In genomic region chr1:182191816-182192545, GRCm38 (mm10) we compare ENCODE assay signal across 19 mouse cellular contexts. TPM values are rescaled to one million over a fixed set of nuclear protein-coding genes. Genes with fewer than 3 reads are reported as not detected.
DNase-seq lines count a peak whose midpoint lies in the region; ATAC-seq lines count a peak whose summit lies in the region.
"Had no signal": no experiment of that assay in that cellular context is flagged by ENCODE, and none has a peak within 500 bp of the region (broad histone marks: within the 10 kb centered on the region; RNA-seq: fewer than 3 reads in every experiment).

No protein-coding gene starts in this region.

- no peak overlapping the region for H3K9ac ChIP-seq in liver, embryonic 15.5 days
- H3K9ac ChIP-seq: embryonic facial prominence, embryonic 15.5 days; heart, embryonic 13.5 days; liver, embryonic 13.5 days; midbrain, embryonic 13.5 days had no signal

- H3K9me3 ChIP-seq in liver, embryonic 15.5 days (replicated peaks): no peaks in the 10 kb centered on the region
- H3K9me3 ChIP-seq: embryonic facial prominence, embryonic 15.5 days; liver, embryonic 13.5 days; midbrain, embryonic 13.5 days had no signal

- H3K27ac ChIP-seq in liver, embryonic 15.5 days (replicated peaks): no peak overlapping the region
- H3K27ac ChIP-seq: embryonic facial prominence, embryonic 15.5 days; heart, embryonic 13.5 days; liver, embryonic 13.5 days; midbrain, embryonic 13.5 days had no signal

- H3K4me3 ChIP-seq in liver, embryonic 15.5 days (replicated peaks): no peak overlapping the region
- H3K4me3 ChIP-seq: embryonic facial prominence, embryonic 15.5 days; heart, embryonic 13.5 days; liver, embryonic 13.5 days; midbrain, embryonic 13.5 days had no signal

- no peaks in the 10 kb centered on the region for H3K36me3 ChIP-seq in liver, embryonic 15.5 days (replicated peaks)
- H3K36me3 ChIP-seq: embryonic facial prominence, embryonic 15.5 days; heart, embryonic 13.5 days; liver, embryonic 13.5 days; midbrain, embryonic 13.5 days had no signal

- ATAC-seq in liver, embryonic 15.5 days (ENCODE audit: insufficient read depth): peak; percentile 34; the same call in 1 of the 2 replicates
- ATAC-seq: forebrain, embryonic 16.5 days; inflammation-experienced regulatory T-cells, adult 6 months; midbrain, embryonic 13.5 days had no signal

- peaks cover 5% of the 10 kb centered on the region; the same call in 1 of the 2 replicates for H3K4me1 ChIP-seq in liver, embryonic 15.5 days (replicated peaks)
- H3K4me1 ChIP-seq: embryonic facial prominence, embryonic 15.5 days; midbrain, embryonic 13.5 days had no signal

- peak; percentile 13 for DNase-seq in adrenal gland, postnatal 14 days
- no peak for DNase-seq in adrenal gland, adult 18-20 months (ENCODE audit: low spot score in 2 of 2)
- no peak for DNase-seq in liver
- DNase-seq in large intestine, adult 2 months (ENCODE audit: low read depth, low spot score): peak; percentile 64
- no peak for DNase-seq in cerebellum, postnatal 25 days
- no peak for DNase-seq in right cerebral cortex, postnatal 10 days (ENCODE audit: low spot score in 2 of 2)
- no peak for DNase-seq in layer of hippocampus, adult 9-11 months
- DNase-seq: cerebellum, adult 9-10 months; liver, embryonic 13.5 days; right cerebral cortex, postnatal 14 days had no signal

- WGBS in liver, embryonic 15.5 days (ENCODE audit: insufficient replicate concordance): 45% methylated on average over 10 of the region's 10 CpGs
- WGBS in large intestine, adult 2 months: 25% methylated on average over 10 of the region's 10 CpGs

- H3K4me2 ChIP-seq in liver, embryonic 15.5 days: no peak overlapping the region
- H3K4me2 ChIP-seq: embryonic facial prominence, embryonic 15.5 days; heart, embryonic 13.5 days; liver, embryonic 13.5 days; midbrain, embryonic 13.5 days had no signal

- H3K27me3 ChIP-seq in liver, embryonic 15.5 days: no peaks in the 10 kb centered on the region
- H3K27me3 ChIP-seq: embryonic facial prominence, embryonic 15.5 days; heart, embryonic 13.5 days; liver, embryonic 13.5 days; midbrain, embryonic 13.5 days had no signal

RNA-seq across cellular contexts. Expression of gene Vmn1r1, which starts 27.7 kb away (rescaled TPM):
- not detected in 2 replicates for total RNA-seq in adrenal gland, postnatal 14 days (2021)
- not detected for total RNA-seq in adrenal gland, adult 18-20 months (2021)
- polyA plus RNA-seq in liver, embryonic 15.5 days (2015; fragmentation: Nextera tagmentation; extraction: Ambion mirVana): not detected in 2 replicates
- polyA plus RNA-seq in large intestine, adult 2 months (2012; rRNA removed): not detected in 2 replicates
- total RNA-seq: MEL had no signal
- polyA plus RNA-seq: embryonic facial prominence, embryonic 15.5 days; forebrain, embryonic 16.5 days; heart, embryonic 13.5 days; inflammation-experienced regulatory T-cells, adult 6 months; liver, embryonic 13.5 days; midbrain, embryonic 13.5 days; neural tube, embryonic 14.5 days; urinary bladder, adult 2 months had no signal

Comparison
In these comparisons a context has a peak if more than half of its experiments do, and no peak if none do; other contexts are left out.
1. DNase-seq: peak in adrenal gland, postnatal 14 days (single experiment) and large intestine, adult 2 months (single experiment); none in adrenal gland, adult 18-20 months (0 of 2), liver (single experiment), cerebellum, postnatal 25 days (0 of 2), right cerebral cortex, postnatal 10 days (0 of 2) and layer of hippocampus, adult 9-11 months (single experiment).